Mouse (Mus musculus): ENCODE results near the gene Abcc12. TPM values are rescaled to one million over a fixed set of nuclear protein-coding genes. Genes with fewer than 3 reads are reported as not detected.
A peak's percentile ranks its signal among the peaks of the same experiment; 100 is the strongest.

The Abcc12 gene
- total RNA-seq, 2 experiments from 2014 or later: 0.20 to 0.34 TPM

GRCm38 (mm10) chr8:86463215-86463614 lies 117.3 kb downstream of the Abcc12 start:
- intact Hi-C loops (cut with DNase I): no loop called here
- DNase-seq (ENCODE audit: extremely low spot score in 1 of 2, low spot score in 2 of 2): no peak

- intact Hi-C loops (cut with DNase I): no loop called here
- no peak for DNase-seq (ENCODE audit: extremely low spot score in 1 of 2, low spot score in 2 of 2)
These were observed 120.1 kb downstream of the Abcc12 start for GRCm38 (mm10) chr8:86460372-86460771.

GRCm38 (mm10) chr8:86453697-86454480 lies 126.6 kb downstream of the Abcc12 start:
- no peak for DNase-seq (ENCODE audit: extremely low spot score in 1 of 2, low spot score in 2 of 2)
- intact Hi-C loops (cut with DNase I): no loop called here

GRCm38 (mm10) chr8:86449870-86450515 lies 130.5 kb downstream of the Abcc12 start:
- DNase-seq (ENCODE audit: extremely low spot score in 1 of 2, low spot score in 2 of 2): no peak

GRCm38 (mm10) chr8:86445516-86445915 lies 135.0 kb downstream of the Abcc12 start:
- DNase-seq (ENCODE audit: extremely low spot score in 1 of 2, low spot score in 2 of 2): no peak
- intact Hi-C loops (cut with DNase I): no loop called here

More at GRCm38 (mm10) chr8:86449870-86450515, 130.5 kb downstream of the Abcc12 start:
- intact Hi-C loops (cut with DNase I): no loop called here

GRCm38 (mm10) chr8:86443744-86444143 lies 136.7 kb downstream of the Abcc12 start:
- intact Hi-C loops (cut with DNase I): no loop called here
- peak in 1 of 2 experiments; percentile 33 for DNase-seq (ENCODE audit: extremely low spot score in 1 of 2, low spot score in 2 of 2)

GRCm38 (mm10) chr8:86438983-86439299 lies 141.5 kb downstream of the Abcc12 start:
- intact Hi-C loops (cut with DNase I): no loop called here
- DNase-seq (ENCODE audit: extremely low spot score in 1 of 2, low spot score in 2 of 2): no peak

GRCm38 (mm10) chr8:86438133-86438982 lies 142.1 kb downstream of the Abcc12 start:
- peak; percentile 51 to 85 for DNase-seq (ENCODE audit: extremely low spot score in 1 of 2, low spot score in 2 of 2)

GRCm38 (mm10) chr8:86437418-86437817 lies 143.1 kb downstream of the Abcc12 start:
- intact Hi-C loops (cut with DNase I): no loop called here

More at GRCm38 (mm10) chr8:86438133-86438982, 142.1 kb downstream of the Abcc12 start:
- intact Hi-C loops (cut with DNase I): no loop called here

More at GRCm38 (mm10) chr8:86437418-86437817, 143.1 kb downstream of the Abcc12 start:
- DNase-seq (ENCODE audit: extremely low spot score in 1 of 2, low spot score in 2 of 2): peak; percentile 27 to 38

Small RNA genes lying within 50 kb of the gene (microRNA-seq; reads per million reads assigned to microRNA genes)
- not detected for gene Gm44348

Other genes with a start within 250 kb of the Abcc12 start
- gene Lonp2, start 43.4 kb upstream of the Abcc12 start, total RNA-seq (2021): 10 to 100 TPM; 51.5 to 51.9 TPM
- gene Gm10638, start 165.0 kb upstream of the Abcc12 start, total RNA-seq (2021): 1 to 10 TPM; 4.0 to 4.3 TPM
- gene Siah1a, start 165.2 kb upstream of the Abcc12 start, total RNA-seq (2021): 10 to 100 TPM; 33.4 to 35.7 TPM

Data from left cerebral cortex, postnatal 10 days (tissue).